Mouse (Mus musculus): Measurements from ENCODE around the gene Bcar3. TPM values are rescaled to one million over a fixed set of nuclear protein-coding genes. Genes with fewer than 3 reads are reported as not detected.

Gene Bcar3
- polyA plus RNA-seq, 1 experiment, result 6.8 TPM

DNA sequence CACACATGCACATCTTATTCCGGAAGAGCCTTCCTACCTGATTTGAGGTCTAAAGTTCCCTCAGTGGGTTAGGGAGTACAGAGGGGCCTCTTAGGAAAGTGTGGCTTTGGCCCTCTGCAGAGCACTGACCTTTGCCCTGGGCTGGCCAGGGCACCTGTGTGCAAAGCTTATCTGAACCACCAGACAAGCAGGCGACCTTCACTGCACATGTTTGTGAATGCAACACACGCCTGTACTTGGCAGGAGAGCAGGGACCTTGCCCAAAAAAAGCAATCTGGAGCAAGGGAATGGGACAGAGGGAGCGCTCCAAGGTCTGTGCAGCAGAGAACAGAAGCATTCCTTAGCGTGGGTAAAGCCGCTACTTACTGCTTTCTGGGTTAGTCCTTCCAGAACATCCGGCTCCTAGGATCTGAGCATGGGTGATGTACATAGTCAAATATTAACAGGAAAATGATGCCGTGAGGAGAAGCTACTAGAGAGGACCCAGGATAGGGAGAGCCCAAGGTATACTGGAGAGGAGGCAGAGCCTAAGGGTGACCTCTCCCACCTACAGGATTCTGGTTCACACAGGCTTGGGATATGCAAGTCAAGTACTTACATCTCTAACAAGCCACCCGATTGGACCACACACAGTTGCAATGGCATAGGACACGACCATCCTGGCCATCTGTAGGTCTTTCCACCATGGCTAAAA, 19.1 kb downstream of the Bcar3 start:
- Histone ChIP-seq H3K4me1 (ENCODE audit: control insufficient read depth, insufficient read depth, low read length) (no peaks in the 10 kb centered on the region), H3K4me3 (ENCODE audit: insufficient read depth, low read length) (no peak overlapping the region), H3K27ac (ENCODE audit: insufficient read depth, low read depth, low read length) (no peak overlapping the region)
- no peak for TF ChIP-seq CTCF (IDR thresholded peaks at IDR 0.05; ENCODE audit: low read depth, low read length)
- no peak for TF ChIP-seq POLR2A (IDR thresholded peaks at IDR 0.05; ENCODE audit: borderline replicate concordance, low read depth, low read length)

DNA sequence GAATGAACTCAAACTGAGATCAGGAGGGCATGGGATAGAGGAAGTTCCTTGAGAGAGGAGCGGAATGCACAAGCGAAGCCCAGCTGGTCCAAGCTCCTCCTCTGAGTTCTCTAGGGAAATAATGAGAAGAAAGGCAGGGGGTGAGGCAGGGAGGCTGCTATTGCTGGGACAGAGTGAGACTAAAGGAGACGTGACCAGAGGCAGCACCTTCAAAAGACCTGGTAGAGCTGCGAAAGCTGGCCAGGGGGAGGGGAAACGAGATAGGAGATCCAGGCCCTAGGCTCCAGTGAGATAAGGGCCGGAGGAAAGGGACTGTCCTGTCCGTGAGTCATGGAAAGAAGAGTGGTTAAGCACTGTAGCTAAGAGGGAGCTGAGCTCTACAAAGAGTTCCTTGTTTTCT, 20.0 kb downstream of the Bcar3 start:
- no peak overlapping the region for H3K4me3 ChIP-seq (ENCODE audit: insufficient read depth, low read length)
- no peak for TF ChIP-seq POLR2A (IDR thresholded peaks at IDR 0.05; ENCODE audit: borderline replicate concordance, low read depth, low read length)
- TF ChIP-seq CTCF (IDR thresholded peaks at IDR 0.05; ENCODE audit: low read depth, low read length), result no peak

DNA sequence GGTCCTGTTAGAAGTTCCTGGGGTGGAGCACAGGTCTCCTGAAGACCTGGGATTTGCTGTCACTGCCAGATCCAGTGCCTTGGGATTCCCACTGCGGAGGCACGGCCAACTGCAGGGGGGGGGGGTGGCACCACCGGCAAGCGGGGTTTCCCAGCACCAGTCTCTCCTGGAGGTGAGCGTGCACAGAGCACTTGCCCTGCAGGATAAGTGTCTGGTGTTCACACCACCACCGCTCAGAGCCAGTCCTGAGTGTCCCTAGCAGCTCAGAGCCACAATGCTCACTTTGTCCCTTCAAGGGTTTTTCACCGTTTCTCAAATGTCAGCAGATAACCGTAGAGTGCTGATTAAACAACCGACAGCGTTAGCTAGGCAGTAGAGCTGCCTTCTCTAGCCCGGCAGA, 22.7 kb downstream of the Bcar3 start:
- no peaks in the 10 kb centered on the region for H3K4me1 ChIP-seq (ENCODE audit: control insufficient read depth, insufficient read depth, low read length)
- no peak for TF ChIP-seq POLR2A (IDR thresholded peaks at IDR 0.05; ENCODE audit: borderline replicate concordance, low read depth, low read length)
- TF ChIP-seq CTCF (IDR thresholded peaks at IDR 0.05; ENCODE audit: low read depth, low read length), result no peak

More for the DNA sequence above, 20.0 kb downstream of the Bcar3 start:
- H3K4me1 ChIP-seq (ENCODE audit: control insufficient read depth, insufficient read depth, low read length), result no peaks in the 10 kb centered on the region
- no peak overlapping the region for H3K27ac ChIP-seq (ENCODE audit: insufficient read depth, low read depth, low read length)

DNA sequence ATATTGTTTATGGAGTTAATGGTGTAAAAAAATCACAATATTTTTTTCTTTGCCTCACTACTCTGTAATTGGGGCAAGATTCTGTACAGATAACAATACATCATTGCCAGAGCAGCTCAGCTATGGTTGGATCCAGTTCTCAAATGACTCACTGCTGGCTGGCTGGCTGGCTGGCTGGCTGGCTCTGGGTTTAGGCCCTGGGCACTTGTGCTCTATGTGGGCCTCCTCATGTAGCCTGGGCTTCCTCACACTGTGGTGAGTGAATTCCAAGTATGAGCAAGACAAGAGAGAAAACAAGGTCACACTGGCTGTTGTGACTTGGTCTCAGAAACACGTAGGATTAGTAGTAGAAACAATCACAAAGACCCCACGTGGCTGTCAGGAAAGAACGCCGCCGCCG, 23.4 kb downstream of the Bcar3 start:
- no peak overlapping the region for H3K27ac ChIP-seq (ENCODE audit: insufficient read depth, low read depth, low read length)
- H3K4me3 ChIP-seq (ENCODE audit: insufficient read depth, low read length), result no peak overlapping the region
- H3K4me1 ChIP-seq (ENCODE audit: control insufficient read depth, insufficient read depth, low read length), result no peaks in the 10 kb centered on the region
- TF ChIP-seq POLR2A (IDR thresholded peaks at IDR 0.05; ENCODE audit: borderline replicate concordance, low read depth, low read length) (no peak), CTCF (IDR thresholded peaks at IDR 0.05; ENCODE audit: low read depth, low read length) (no peak)

More for the DNA sequence above, 22.7 kb downstream of the Bcar3 start:
- Histone ChIP-seq H3K27ac (ENCODE audit: insufficient read depth, low read depth, low read length) (no peak overlapping the region), H3K4me3 (ENCODE audit: insufficient read depth, low read length) (no peak overlapping the region)

DNA sequence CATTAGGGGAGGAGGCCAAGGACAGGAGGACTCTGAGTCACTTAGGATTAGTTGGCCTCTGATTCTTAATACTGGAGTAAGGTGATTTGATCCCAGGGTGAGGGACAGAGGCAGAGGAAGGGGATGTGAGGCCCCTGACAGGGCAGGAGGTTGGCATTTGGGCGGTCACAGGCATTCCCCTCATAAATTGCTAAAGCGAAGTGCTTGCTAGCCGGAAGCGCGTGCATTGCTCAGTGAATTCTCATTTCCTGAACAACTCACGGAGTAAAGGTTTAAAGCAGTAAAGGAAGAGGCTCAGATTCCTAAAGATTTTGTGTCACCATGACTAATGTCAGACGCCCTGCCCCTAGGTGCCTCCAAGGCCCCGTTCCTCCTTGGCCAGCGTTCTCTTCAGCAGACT, 28.3 kb downstream of the Bcar3 start:
- Histone ChIP-seq H3K27ac (ENCODE audit: insufficient read depth, low read depth, low read length) (no peak overlapping the region), H3K4me3 (ENCODE audit: insufficient read depth, low read length) (no peak overlapping the region), H3K4me1 (ENCODE audit: control insufficient read depth, insufficient read depth, low read length) (no peaks in the 10 kb centered on the region)
- TF ChIP-seq CTCF (IDR thresholded peaks at IDR 0.05; ENCODE audit: low read depth, low read length), result no peak
- TF ChIP-seq POLR2A (IDR thresholded peaks at IDR 0.05; ENCODE audit: borderline replicate concordance, low read depth, low read length), result no peak

DNA sequence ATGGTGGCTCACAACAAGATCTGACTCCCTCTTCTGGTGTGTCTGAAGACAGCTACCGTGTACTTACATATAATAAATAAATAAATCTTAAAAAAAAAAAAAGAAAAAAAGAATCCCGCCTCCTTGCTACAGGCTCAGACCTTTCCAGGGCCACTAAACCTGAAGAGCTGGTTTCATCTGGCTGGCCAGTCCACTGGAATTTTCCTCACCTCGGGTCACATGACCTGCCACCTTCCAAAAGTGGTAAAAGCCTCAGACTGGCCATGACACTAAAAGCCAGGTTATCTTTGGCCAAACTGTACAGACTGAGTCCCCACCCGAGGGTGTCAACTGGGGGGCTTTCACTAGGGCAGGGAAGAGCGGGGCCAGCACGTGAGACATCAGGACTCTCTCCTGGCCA, 29.9 kb downstream of the Bcar3 start:
- no peak overlapping the region for H3K27ac ChIP-seq (ENCODE audit: insufficient read depth, low read depth, low read length)
- H3K4me3 ChIP-seq (ENCODE audit: insufficient read depth, low read length), result no peak overlapping the region
- no peak for TF ChIP-seq CTCF (IDR thresholded peaks at IDR 0.05; ENCODE audit: low read depth, low read length)
- TF ChIP-seq POLR2A (IDR thresholded peaks at IDR 0.05; ENCODE audit: borderline replicate concordance, low read depth, low read length), result no peak
- H3K4me1 ChIP-seq (ENCODE audit: control insufficient read depth, insufficient read depth, low read length), result no peaks in the 10 kb centered on the region

DNA sequence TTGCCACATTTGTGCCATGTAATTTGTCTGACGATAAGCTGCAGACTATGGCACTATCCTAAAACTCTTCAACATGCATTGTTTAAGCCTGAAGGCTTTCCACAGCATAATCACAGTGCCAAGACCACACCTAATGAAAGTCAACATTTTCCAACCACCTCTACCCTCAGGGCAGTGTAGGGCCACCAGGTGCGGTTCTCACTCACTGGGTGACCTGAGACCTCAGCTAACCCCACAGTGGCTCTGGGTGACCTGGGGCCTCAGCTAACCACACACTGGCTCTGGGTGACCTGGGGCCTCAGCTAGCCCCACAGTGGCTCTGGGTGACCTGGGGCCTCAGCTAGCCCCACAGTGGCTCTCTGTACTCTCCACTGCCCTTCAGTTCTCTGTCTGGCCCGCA, 30.6 kb downstream of the Bcar3 start:
- TF ChIP-seq CTCF (IDR thresholded peaks at IDR 0.05; ENCODE audit: low read depth, low read length) (no peak), POLR2A (IDR thresholded peaks at IDR 0.05; ENCODE audit: borderline replicate concordance, low read depth, low read length) (no peak)
- Histone ChIP-seq H3K27ac (ENCODE audit: insufficient read depth, low read depth, low read length) (no peak overlapping the region), H3K4me1 (ENCODE audit: control insufficient read depth, insufficient read depth, low read length) (no peaks in the 10 kb centered on the region), H3K4me3 (ENCODE audit: insufficient read depth, low read length) (no peak overlapping the region)

DNA sequence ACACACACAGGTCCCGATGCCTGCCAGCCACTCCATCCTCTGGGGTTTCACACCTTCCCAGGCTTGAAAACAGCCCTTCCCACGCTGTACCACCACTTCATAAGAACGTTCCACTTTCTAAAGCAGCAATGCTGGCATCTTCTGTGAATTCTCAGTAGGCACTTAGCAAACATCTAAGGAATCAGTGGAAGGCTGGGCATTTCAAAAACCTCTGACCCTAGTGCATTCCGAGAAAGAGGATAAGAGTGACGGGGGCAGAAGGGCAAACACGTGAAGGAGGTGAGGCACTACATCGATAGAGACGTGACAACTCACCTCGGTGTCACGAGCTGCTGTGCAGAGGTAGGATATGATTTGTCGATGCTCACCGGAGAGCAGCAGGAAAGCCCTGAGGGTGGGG, 36.5 kb downstream of the Bcar3 start:
- TF ChIP-seq POLR2A (IDR thresholded peaks at IDR 0.05; ENCODE audit: borderline replicate concordance, low read depth, low read length), result no peak
- TF ChIP-seq CTCF (IDR thresholded peaks at IDR 0.05; ENCODE audit: low read depth, low read length), result no peak

DNA sequence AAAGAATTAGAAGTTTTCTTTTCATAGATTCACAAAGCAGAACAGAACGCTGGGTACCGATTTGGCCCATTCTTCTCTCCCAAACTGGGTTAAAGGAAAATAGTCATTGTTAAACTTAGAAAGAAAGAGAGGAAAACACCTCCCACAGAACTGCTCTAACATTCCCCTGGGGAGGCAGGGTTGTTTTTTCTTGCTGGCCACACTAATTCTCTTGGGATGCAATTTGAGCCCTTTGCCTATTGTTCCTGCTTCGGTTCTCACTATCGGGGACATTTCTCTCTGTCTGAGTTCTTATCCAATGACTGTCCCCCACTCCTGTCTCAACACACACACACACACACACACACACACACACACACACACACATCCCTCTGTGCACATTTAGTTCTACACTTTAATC, 39.6 kb downstream of the Bcar3 start:
- peaks cover 5% of the 10 kb centered on the region; the same call in 1 of the 2 replicates for H3K4me1 ChIP-seq (ENCODE audit: control insufficient read depth, insufficient read depth, low read length)
- no peak overlapping the region for H3K4me3 ChIP-seq (ENCODE audit: insufficient read depth, low read length)
- no peak overlapping the region for H3K27ac ChIP-seq (ENCODE audit: insufficient read depth, low read depth, low read length)
- no peak for TF ChIP-seq POLR2A (IDR thresholded peaks at IDR 0.05; ENCODE audit: borderline replicate concordance, low read depth, low read length)
- no peak for TF ChIP-seq CTCF (IDR thresholded peaks at IDR 0.05; ENCODE audit: low read depth, low read length)

More for the DNA sequence above, 36.5 kb downstream of the Bcar3 start:
- no peak overlapping the region for H3K27ac ChIP-seq (ENCODE audit: insufficient read depth, low read depth, low read length)
- no peak overlapping the region for H3K4me3 ChIP-seq (ENCODE audit: insufficient read depth, low read length)
- peaks cover 5% of the 10 kb centered on the region; the same call in 1 of the 2 replicates for H3K4me1 ChIP-seq (ENCODE audit: control insufficient read depth, insufficient read depth, low read length)

DNA sequence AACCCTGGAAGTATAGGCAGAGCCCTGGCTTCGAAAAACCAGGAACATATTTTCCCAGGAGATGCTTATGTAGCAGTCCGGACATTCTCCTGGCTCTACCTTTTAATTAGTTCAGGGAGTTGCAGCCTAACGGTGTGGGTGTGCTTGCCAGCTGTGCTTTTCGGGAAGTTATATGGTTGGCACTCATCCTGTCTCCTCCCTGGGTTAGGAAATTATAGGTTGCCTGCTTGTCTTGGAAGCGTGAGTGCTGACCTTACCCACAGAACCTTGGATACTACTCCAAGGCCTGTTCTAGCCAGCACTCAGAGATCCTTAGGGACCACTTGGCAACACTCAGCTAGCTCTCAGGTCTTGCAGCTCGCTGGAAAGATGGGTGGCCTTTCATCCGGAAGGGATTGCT, 40.0 kb downstream of the Bcar3 start:
- no peak for TF ChIP-seq POLR2A (IDR thresholded peaks at IDR 0.05; ENCODE audit: borderline replicate concordance, low read depth, low read length)
- TF ChIP-seq CTCF (IDR thresholded peaks at IDR 0.05; ENCODE audit: low read depth, low read length), result no peak
- H3K4me1 ChIP-seq (ENCODE audit: control insufficient read depth, insufficient read depth, low read length), result peaks cover 5% of the 10 kb centered on the region; the same call in 1 of the 2 replicates
- no peak overlapping the region for H3K27ac ChIP-seq (ENCODE audit: insufficient read depth, low read depth, low read length)
- no peak overlapping the region for H3K4me3 ChIP-seq (ENCODE audit: insufficient read depth, low read length)

Measured in bone marrow macrophage, adult 2 months (primary cell).